Comparison of ENCODE assay signal across 8 mouse cellular contexts in genomic region chr11:98937914-98938694, GRCm38 (mm10). TPM values are rescaled to one million over a fixed set of nuclear protein-coding genes. Genes with fewer than 3 reads are reported as not detected.
A peak's percentile ranks its signal among the peaks of the same experiment; 100 is the strongest.
DNase-seq lines count a peak whose midpoint lies in the region; ATAC-seq and TF ChIP-seq lines count a peak whose summit lies in the region.

No protein-coding gene starts in this region.

- peak; percentile 4 for ATAC-seq in kidney, embryonic 16.5 days (ENCODE audit: low FRiP score, low TSS enrichment)

- peak overlapping the region; percentile 92 for H3K4me2 ChIP-seq in kidney, embryonic 16.5 days (replicated peaks; ENCODE audit: low read depth, low read length)

- whole genome bisulfite sequencing in heart, adult 2 months = under 1% methylated on average over 39 of the region's 39 CpGs
- under 1% methylated on average over 39 of the region's 39 CpGs for WGBS in kidney, embryonic 16.5 days

- no peak for TF ChIP-seq POLR2A in heart, adult 2 months (IDR thresholded peaks at IDR 0.05; ENCODE audit: insufficient read depth, low read depth, low read length)

- 0 out of 2 replicates have a peak, but pooled peaks cover 1% of the 10 kb centered on the region for H3K79me2 ChIP-seq in heart, adult 2 months (replicated peaks; ENCODE audit: control insufficient read depth, insufficient read depth, low read length)

- intact Hi-C loops in gastrocnemius, postnatal 14 days (cut with DNase I; ENCODE audit: low total_unique reads) = no loop called here
- intact Hi-C loops in heart, adult 2 months (cut with DNase I) = loop anchor here (1.0 kb wide), 1 partner anchor 25 kb away; no protein-coding TSS in a partner anchor

- peaks cover 34% of the 10 kb centered on the region for H3K4me1 ChIP-seq in heart, adult 2 months (ENCODE audit: control insufficient read depth, insufficient read depth, low read length)
- peaks cover 74% of the 10 kb centered on the region for H3K4me1 ChIP-seq in kidney, embryonic 16.5 days (ENCODE audit: insufficient read depth, low read length)

- TF ChIP-seq EP300 in heart, adult 2 months (IDR thresholded peaks at IDR 0.05; ENCODE audit: insufficient read depth, low read depth, low read length) = 0 out of 2 replicates have a peak, but pooled peaks have one; percentile 1

- no peaks in the 10 kb centered on the region for H3K27me3 ChIP-seq in heart, adult 2 months (ENCODE audit: control insufficient read depth, insufficient read depth, low read length)
- no peaks in the 10 kb centered on the region for H3K27me3 ChIP-seq in kidney, embryonic 16.5 days (ENCODE audit: insufficient read depth, low read length)

- H3K9ac ChIP-seq in heart, adult 2 months (ENCODE audit: low read depth, low read length) = peak overlapping the region; percentile 88
- peak overlapping the region; percentile 91 for H3K9ac ChIP-seq in kidney, embryonic 16.5 days (replicated peaks; ENCODE audit: low read length)

- no peak for TF ChIP-seq CTCF in heart, adult 2 months (IDR thresholded peaks at IDR 0.05)

- DNase-seq in gastrocnemius, postnatal 14 days = peak; percentile 76
- DNase-seq in gastrocnemius, adult 18-20 months (ENCODE audit: low spot score) = no peak
- peak; percentile 74 for DNase-seq in ZHBTc4 (ENCODE audit: low read depth, low spot score)
- peak; percentile 75 to 78 for DNase-seq in heart, adult 2 months
- DNase-seq in lung, postnatal 36 days = peak; percentile 78
- peak; percentile 70 for DNase-seq in thymus, postnatal 0 days (ENCODE audit: low spot score)
- DNase-seq in left cerebral cortex, adult 11 months (ENCODE audit: low spot score) = no peak

- H3K36me3 ChIP-seq in heart, adult 2 months (ENCODE audit: control insufficient read depth, insufficient read depth, low read length) = no peaks in the 10 kb centered on the region
- no peaks in the 10 kb centered on the region for H3K36me3 ChIP-seq in kidney, embryonic 16.5 days (ENCODE audit: insufficient read depth, low read length)

- H3K4me3 ChIP-seq in heart, adult 2 months = peak overlapping the region; percentile 61
- H3K4me3 ChIP-seq in kidney, embryonic 16.5 days (ENCODE audit: low read length) = peak overlapping the region; percentile 80

- no peaks in the 10 kb centered on the region for H3K9me3 ChIP-seq in kidney, embryonic 16.5 days (ENCODE audit: low read length)

- peak overlapping the region; percentile 94 for H3K27ac ChIP-seq in heart, adult 2 months
- peak overlapping the region; percentile 95 for H3K27ac ChIP-seq in kidney, embryonic 16.5 days (ENCODE audit: low read length)

RNA-seq across cellular contexts. Expression of gene Rara, which starts 10.5 kb away (rescaled TPM):
- total RNA-seq in gastrocnemius, postnatal 14 days (2021) = 10 to 100 TPM; 13.7 to 19.7 TPM
- total RNA-seq in gastrocnemius, adult 18-20 months (2021) = 10 to 100 TPM; 12.9 to 13.2 TPM
- total RNA-seq in heart, adult 2 months (2021) = 10 to 100 TPM; 10.1 to 12.8 TPM
- polyA plus RNA-seq in heart, adult 2 months (2012; rRNA removed) = 7.1 and 10.9 TPM in 2 replicates
- polyA plus RNA-seq in kidney, embryonic 16.5 days (2015; fragmentation: Nextera tagmentation; extraction: Ambion mirVana) = 31.4 and 32.5 TPM in 2 replicates
- polyA plus RNA-seq in thymus, postnatal 0 days (2015; fragmentation: Nextera tagmentation; extraction: Ambion mirVana) = 40.4 and 41.0 TPM in 2 replicates

RNA-seq across cellular contexts. Expression of gene Cdc6, which starts 30.5 kb away (rescaled TPM):
- 1 to 10 TPM in 1 of 2 experiments, under 1 TPM in 1; 0.78 to 1.3 TPM for total RNA-seq in gastrocnemius, postnatal 14 days (2021)
- total RNA-seq in gastrocnemius, adult 18-20 months (2021) = under 1 TPM; 0.09 to 0.26 TPM
- under 1 TPM; 0.13 to 0.32 TPM for total RNA-seq in heart, adult 2 months (2021)
- 0.14 and 0.26 TPM in 2 replicates for polyA plus RNA-seq in heart, adult 2 months (2012; rRNA removed)
- 36.2 and 38.6 TPM in 2 replicates for polyA plus RNA-seq in kidney, embryonic 16.5 days (2015; fragmentation: Nextera tagmentation; extraction: Ambion mirVana)
- 40.6 and 53.2 TPM in 2 replicates for polyA plus RNA-seq in thymus, postnatal 0 days (2015; fragmentation: Nextera tagmentation; extraction: Ambion mirVana)

RNA-seq across cellular contexts. Expression of gene Gjd3, which starts 44.7 kb away (rescaled TPM):
- total RNA-seq in gastrocnemius, postnatal 14 days (2021) = not detected
- not detected for total RNA-seq in gastrocnemius, adult 18-20 months (2021)
- total RNA-seq in heart, adult 2 months (2021) = under 1 TPM; 0.27 to 0.31 TPM
- polyA plus RNA-seq in heart, adult 2 months (2012; rRNA removed) = 0.94 and 1.6 TPM in 2 replicates
- 0.59 TPM in 1 of 2 replicates, not detected in the other for polyA plus RNA-seq in kidney, embryonic 16.5 days (2015; fragmentation: Nextera tagmentation; extraction: Ambion mirVana)
- 0.27 and 0.51 TPM in 2 replicates for polyA plus RNA-seq in thymus, postnatal 0 days (2015; fragmentation: Nextera tagmentation; extraction: Ambion mirVana)

Comparison
In these comparisons a context has a peak if more than half of its experiments do, and no peak if none do; other contexts are left out.
1. DNase-seq: peak in gastrocnemius, postnatal 14 days (single experiment), ZHBTc4 (single experiment), heart, adult 2 months (2 of 2), lung, postnatal 36 days (single experiment) and thymus, postnatal 0 days (single experiment); none in gastrocnemius, adult 18-20 months (single experiment) and left cerebral cortex, adult 11 months (single experiment).